Mouse (Mus musculus): Measurements from ENCODE around the gene Olfr1316. TPM values are rescaled to one million over a fixed set of nuclear protein-coding genes. Genes with fewer than 3 reads are reported as not detected.

Olfr1316 gene
- not detected for total RNA-seq (2023)

DNA sequence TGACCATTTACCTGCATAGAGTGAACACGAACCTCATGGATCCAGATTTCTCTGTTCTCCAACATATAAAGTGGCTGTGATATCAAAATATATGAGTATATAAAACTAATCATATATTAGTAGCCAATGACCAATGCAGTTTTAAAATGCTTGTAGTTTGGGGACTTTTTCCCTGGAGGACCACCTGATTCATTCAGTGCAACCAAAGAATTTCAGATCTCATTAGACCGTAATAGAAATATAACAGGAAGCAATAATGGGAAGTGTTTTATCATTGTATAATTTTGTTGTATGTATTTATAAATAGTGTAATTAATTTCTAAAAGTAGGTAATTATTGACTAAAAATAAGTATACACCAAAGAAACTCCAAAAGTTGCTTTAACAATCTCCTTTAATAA, at the start of gene Olfr1316:
Gene Olfr1316 (minus strand): TSS at position 101 of the 400 bp plus-strand sequence.

GRCm38 (mm10) chr2:112153898-112154297, 19.1 kb upstream of the Olfr1316 start, which contains the start of gene Olfr1318:
Gene Olfr1318 (plus strand): TSS chr2:112154198.

GRCm38 (mm10) chr2:112140029-112140428, 5.3 kb upstream of the Olfr1316 start, which contains the start of gene Olfr1317:
Gene Olfr1317 (plus strand): TSS chr2:112140329.

GRCm38 (mm10) chr2:112115340-112115739, 19.4 kb downstream of the Olfr1316 start, which contains the start of gene Olfr1315-ps1:
Gene Olfr1315-ps1 (minus strand): TSS chr2:112115440.

GRCm38 (mm10) chr2:112096681-112097080, 38.1 kb downstream of the Olfr1316 start, which contains the start of gene Olfr1314:
Gene Olfr1314 (minus strand): TSS chr2:112096781.

DNA sequence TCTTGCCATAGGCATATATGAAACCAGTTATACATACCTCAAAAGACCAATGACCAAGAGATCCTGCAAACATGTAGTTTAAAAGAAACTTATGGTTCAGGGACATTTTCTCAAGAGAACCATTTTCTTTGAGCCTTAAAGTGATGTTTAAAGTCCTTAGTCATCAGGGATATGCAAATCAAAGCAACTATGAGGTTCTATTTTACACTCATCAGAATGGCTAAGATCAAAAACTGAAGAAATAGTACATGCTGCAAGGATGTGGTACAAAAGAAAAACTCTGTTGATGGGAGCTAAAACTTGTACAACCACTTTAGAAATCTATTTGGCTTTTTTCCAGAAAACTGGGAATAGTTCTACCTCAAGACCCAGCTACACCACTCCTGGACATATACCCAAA, 57.0 kb downstream of the Olfr1316 start, which contains the start of gene Olfr1313:
Gene Olfr1313 (minus strand): TSS at position 101 of the 400 bp plus-strand sequence.

Other genes with a start within 250 kb of the Olfr1316 start
- not detected for gene Olfr1306, start 218.7 kb downstream of the Olfr1316 start, total RNA-seq (2023)
- gene Olfr1307, start 185.5 kb downstream of the Olfr1316 start, total RNA-seq (2023) = under 1 TPM; 0.02 TPM
- gene Olfr1308, start 170.0 kb downstream of the Olfr1316 start, total RNA-seq (2023) = not detected
- gene Olfr1309, start 144.7 kb downstream of the Olfr1316 start, total RNA-seq (2023) = not detected
- not detected for gene Olfr1310, start 122.3 kb downstream of the Olfr1316 start, total RNA-seq (2023)
- gene Olfr1311, start 110.6 kb downstream of the Olfr1316 start, total RNA-seq (2023) = not detected
- not detected for gene Olfr1312, start 84.7 kb downstream of the Olfr1316 start, total RNA-seq (2023)
- not detected for gene Olfr1313, start 57.1 kb downstream of the Olfr1316 start, total RNA-seq (2023)
- gene Olfr1314, start 38.2 kb downstream of the Olfr1316 start, total RNA-seq (2023) = not detected
- gene Olfr1315-ps1, start 19.5 kb downstream of the Olfr1316 start, total RNA-seq (2023) = not detected
- not detected for gene Olfr1317, start 5.4 kb upstream of the Olfr1316 start, total RNA-seq (2023)
- gene Olfr1318, start 19.2 kb upstream of the Olfr1316 start, total RNA-seq (2023) = not detected
- 10 to 100 TPM; 78.1 to 86.7 TPM for gene Lpcat4, start 104.5 kb upstream of the Olfr1316 start, total RNA-seq (2023)
- not detected for gene Nutm1, start 124.3 kb upstream of the Olfr1316 start, total RNA-seq (2023)
- gene Nop10, start 126.9 kb upstream of the Olfr1316 start, total RNA-seq (2023) = 10 to 100 TPM; 19.7 to 24.4 TPM
- 100 to 1,000 TPM; 221 to 223 TPM for gene Slc12a6, start 130.8 kb upstream of the Olfr1316 start, total RNA-seq (2023)
- not detected for gene Gm21985, start 131.3 kb upstream of the Olfr1316 start, total RNA-seq (2023)
- gene Emc4, start 233.1 kb upstream of the Olfr1316 start, total RNA-seq (2023) = 10 to 100 TPM; 16.5 to 20.0 TPM
- 1 to 10 TPM; 6.4 to 6.9 TPM for gene Katnbl1, start 244.2 kb upstream of the Olfr1316 start, total RNA-seq (2023)

Measured in neutrophil, adult 59 days (primary cell).